9 mouse cellular contexts compared by ENCODE assay signal in the genomic region with DNA sequence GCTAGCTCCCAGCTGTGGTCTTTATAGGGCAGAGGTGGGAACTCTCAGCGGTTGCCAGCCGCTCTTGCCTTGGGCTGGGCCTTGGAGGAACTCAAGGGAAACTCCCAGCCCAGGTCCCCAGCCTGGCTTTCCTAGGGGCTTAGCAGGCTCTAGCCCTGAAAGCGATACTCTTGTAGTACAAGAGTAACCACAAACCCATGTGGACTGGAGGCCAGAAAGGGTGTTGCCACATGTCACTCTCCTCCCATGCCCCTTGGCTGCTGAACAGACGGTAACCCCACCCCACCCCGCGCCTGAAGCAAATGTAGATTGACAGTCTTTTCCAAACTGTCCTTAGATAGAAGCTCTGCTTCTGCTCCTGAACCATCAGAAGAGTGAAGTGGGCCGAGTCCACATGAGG. TPM values are rescaled to one million over a fixed set of nuclear protein-coding genes. Genes with fewer than 3 reads are reported as not detected.
A peak's percentile ranks its signal among the peaks of the same experiment; 100 is the strongest.
DNase-seq lines count a peak whose midpoint lies in the region; ATAC-seq and TF ChIP-seq lines count a peak whose summit lies in the region.
"Had no signal": no experiment of that assay in that cellular context is flagged by ENCODE, and none has a peak within 500 bp of the region (broad histone marks: within the 10 kb centered on the region; RNA-seq: fewer than 3 reads in every experiment).

No protein-coding gene starts in this region.

- no peaks in the 10 kb centered on the region for H3K9me3 ChIP-seq in CH12.LX (replicated peaks; ENCODE audit: low read length)
- no peaks in the 10 kb centered on the region for H3K9me3 ChIP-seq in hindbrain, embryonic 13.5 days

- WGBS in hindbrain, embryonic 13.5 days = 81% methylated on average over 7 of the region's 7 CpGs

- no peaks in the 10 kb centered on the region for H3K27me3 ChIP-seq in CH12.LX (replicated peaks)
- H3K27me3 ChIP-seq in hindbrain, embryonic 13.5 days = no peaks in the 10 kb centered on the region

- in situ Hi-C loops in CH12.LX (cut with MboI; ENCODE audit: low pct_ligation_motif_present, low pct_unique_long_range_greater_than_20kb, low sequenced_read_pairs) = no loop called here

- H3K79me2 ChIP-seq in CH12.LX (replicated peaks; ENCODE audit: control insufficient read depth, extremely low read depth, insufficient read depth, poor library complexity, severe bottlenecking) = peaks cover 11% of the 10 kb centered on the region; the same call in 1 of the 2 replicates

- peak overlapping the region; percentile 30; the same call in 1 of the 2 replicates for H3K4me2 ChIP-seq in CH12.LX (ENCODE audit: insufficient read depth, low read depth, poor library complexity, severe bottlenecking)
- no peak overlapping the region for H3K4me2 ChIP-seq in hindbrain, embryonic 13.5 days

- peaks cover 0 to 25% of the 10 kb centered on the region in 2 experiments for H3K36me3 ChIP-seq in CH12.LX (replicated peaks in 1 of 2; ENCODE audit: control insufficient read depth in 1 of 2, insufficient read depth in 1 of 2, low read length in 1 of 2)
- H3K36me3 ChIP-seq in hindbrain, embryonic 13.5 days = no peaks in the 10 kb centered on the region

- no peak overlapping the region for H3K4me3 ChIP-seq in CH12.LX (replicated peaks in 1 of 3; ENCODE audit: low read depth in 2 of 3, low read length in 2 of 3, poor library complexity in 1 of 3)
- H3K4me3 ChIP-seq in hindbrain, embryonic 13.5 days = no peak overlapping the region

- peak; percentile 79 for DNase-seq in CH12.LX (ENCODE audit: extremely low read depth)
- DNase-seq in adrenal gland, postnatal 36 days = peak; percentile 27 to 44
- no peak for DNase-seq in right cerebral cortex, postnatal 10 days (ENCODE audit: low spot score in 2 of 2)
- no peak for DNase-seq in cerebellum, postnatal 14 days
- DNase-seq: thymus, adult 2 months had no signal

- dilution Hi-C loops in CH12.LX (cut with MboI; ENCODE audit: extremely low pct_ligation_motif_present, extremely low pct_unique_long_range_greater_than_20kb, low sequenced_read_pairs) = no loop called here

- TF ChIP-seq EP300 in CH12.LX (IDR thresholded peaks at IDR 0.05; ENCODE audit: low read length) = no peak

- no peak overlapping the region for H3K27ac ChIP-seq in CH12.LX (ENCODE audit: insufficient read depth, low read depth)
- H3K27ac ChIP-seq in hindbrain, embryonic 13.5 days = no peak overlapping the region
- H3K27ac ChIP-seq: macrophage had no signal

- no peak for TF ChIP-seq RAD21 in CH12.LX (IDR thresholded peaks at IDR 0.05; ENCODE audit: low read depth, low read length)

- peak overlapping the region; percentile 20; the same call in 1 of the 2 replicates for H3K9ac ChIP-seq in CH12.LX (ENCODE audit: insufficient read depth, low read depth)
- no peak overlapping the region for H3K9ac ChIP-seq in hindbrain, embryonic 13.5 days

- peaks cover 19 to 47% of the 10 kb centered on the region in 2 experiments for H3K4me1 ChIP-seq in CH12.LX (ENCODE audit: control insufficient read depth in 1 of 2, insufficient read depth in 2 of 2)
- H3K4me1 ChIP-seq in hindbrain, embryonic 13.5 days (replicated peaks) = peaks cover 31% of the 10 kb centered on the region

- ATAC-seq in granulocyte monocyte progenitor cell, adult 5-6 weeks (replicated peaks; ENCODE audit: poor library complexity, severe bottlenecking) = peak; percentile 99
- ATAC-seq in megakaryocyte, adult 5-6 weeks (ENCODE audit: poor library complexity, severe bottlenecking) = peak; percentile 94
- ATAC-seq in hindbrain, embryonic 13.5 days (ENCODE audit: low FRiP score) = no peak

- no peak for TF ChIP-seq POLR2A in CH12.LX (IDR thresholded peaks at IDR 0.05; ENCODE audit: low read depth, low read length)

- TF ChIP-seq CTCF in CH12.LX (conservative IDR thresholded peaks at IDR 0.05 in 1 of 2, IDR thresholded peaks at IDR 0.05 in 1 of 2; ENCODE audit: low read depth in 2 of 2, low read length in 2 of 2) = no peak

TF ChIP-seq in CH12.LX, 34 proteins besides CTCF, POLR2A, EP300 and RAD21:
- no peak for TF ChIP-seq GABPA (IDR thresholded peaks at IDR 0.05; ENCODE audit: insufficient replicate concordance, low read depth, low read length)
- TF ChIP-seq CHD2 (IDR thresholded peaks at IDR 0.05; ENCODE audit: low read length) = no peak
- TF ChIP-seq NRF1 (IDR thresholded peaks at IDR 0.05; ENCODE audit: low read depth, low read length) = no peak
- peak; percentile 96 for TF ChIP-seq MXI1 (IDR thresholded peaks at IDR 0.05; ENCODE audit: low read depth, low read length)
- peak; percentile 97 for TF ChIP-seq MYC (IDR thresholded peaks at IDR 0.05; ENCODE audit: low read depth, low read length)
- no peak for TF ChIP-seq CHD1 (IDR thresholded peaks at IDR 0.05; ENCODE audit: low read depth, low read length)
- TF ChIP-seq HCFC1 (IDR thresholded peaks at IDR 0.05; ENCODE audit: low read depth, low read length) = no peak
- TF ChIP-seq NELFE (IDR thresholded peaks at IDR 0.05; ENCODE audit: low read depth, low read length) = no peak
- no peak for TF ChIP-seq E2F4 (IDR thresholded peaks at IDR 0.05; ENCODE audit: insufficient replicate concordance, low read depth, low read length)
- peak; percentile 93 for TF ChIP-seq MAX (IDR thresholded peaks at IDR 0.05; ENCODE audit: low read length)
- 0 out of 2 replicates have a peak, but pooled peaks have one; percentile 15 for TF ChIP-seq USF2 (conservative IDR thresholded peaks at IDR 0.05; ENCODE audit: low read depth, low read length)
- peak; percentile 67 for TF ChIP-seq SIN3A (IDR thresholded peaks at IDR 0.05; ENCODE audit: low read length)
- TF ChIP-seq ZC3H11A (IDR thresholded peaks at IDR 0.05; ENCODE audit: low read depth, low read length) = no peak
- no peak for TF ChIP-seq TCF12 (IDR thresholded peaks at IDR 0.05; ENCODE audit: low read depth, low read length)
- TF ChIP-seq MEF2A (IDR thresholded peaks at IDR 0.05; ENCODE audit: borderline replicate concordance, low read depth, low read length) = no peak
- TF ChIP-seq JUND (conservative IDR thresholded peaks at IDR 0.05; ENCODE audit: low read depth, low read length) = no peak
- TF ChIP-seq MAFK (IDR thresholded peaks at IDR 0.05; ENCODE audit: insufficient replicate concordance, low read length) = no peak
- TF ChIP-seq PAX5 (IDR thresholded peaks at IDR 0.05; ENCODE audit: low read length) = no peak
- TF ChIP-seq ELF1 (IDR thresholded peaks at IDR 0.05; ENCODE audit: low read depth, low read length) = no peak
- TF ChIP-seq TBP (conservative IDR thresholded peaks at IDR 0.05; ENCODE audit: low read depth, low read length) = 0 out of 2 replicates have a peak, but pooled peaks have one; percentile 42
- TF ChIP-seq JUN (IDR thresholded peaks at IDR 0.05; ENCODE audit: insufficient read depth, low read depth, low read length) = no peak
- TF ChIP-seq POLR2AphosphoS2 (IDR thresholded peaks at IDR 0.05; ENCODE audit: low read depth, low read length) = no peak
- no peak for TF ChIP-seq ZNF384 (IDR thresholded peaks at IDR 0.05; ENCODE audit: low read depth, low read length)
- TF ChIP-seq IRF4 (IDR thresholded peaks at IDR 0.05; ENCODE audit: low read depth, low read length) = peak; percentile 52; the same call in 1 of the 2 replicates
- no peak for TF ChIP-seq RCOR1 (conservative IDR thresholded peaks at IDR 0.05; ENCODE audit: low read depth, low read length)
- TF ChIP-seq SMC3 (IDR thresholded peaks at IDR 0.05; ENCODE audit: low read depth, low read length) = no peak
- no peak for TF ChIP-seq USF1 (IDR thresholded peaks at IDR 0.05; ENCODE audit: low read depth, low read length)
- 0 out of 2 replicates have a peak, but pooled peaks have one; percentile 63 for TF ChIP-seq BHLHE40 (IDR thresholded peaks at IDR 0.05; ENCODE audit: low read depth, low read length)
- TF ChIP-seq UBTF (IDR thresholded peaks at IDR 0.05; ENCODE audit: low read depth, low read length) = no peak
- no peak for TF ChIP-seq ZMIZ1 (IDR thresholded peaks at IDR 0.05; ENCODE audit: low read depth, low read length)
- TF ChIP-seq MAZ (IDR thresholded peaks at IDR 0.05; ENCODE audit: low read depth, low read length) = no peak
- TF ChIP-seq KAT2A (IDR thresholded peaks at IDR 0.05; ENCODE audit: insufficient replicate concordance, low read length) = no peak
- TF ChIP-seq ETS1 (conservative IDR thresholded peaks at IDR 0.05; ENCODE audit: low read depth, low read length) = peak; percentile 55
- no peak for TF ChIP-seq ZKSCAN1 (IDR thresholded peaks at IDR 0.05; ENCODE audit: borderline replicate concordance, low read depth, low read length)

RNA-seq across cellular contexts. Expression of a gene that starts 55.1 kb away (rescaled TPM):
- total RNA-seq in CH12.LX (2012; rRNA removed) (17.4 and 21.4 TPM in 2 replicates), CH12.LX (2014; rRNA removed) (13.6 and 14.9 TPM in 2 replicates)
- 28.0 and 29.8 TPM in 2 replicates for polyA plus RNA-seq in CH12.LX (2012; ENCODE audit: insufficient read length, low read depth)
- 10 to 100 TPM; 55.1 to 60.0 TPM for total RNA-seq in adrenal gland, postnatal 36 days (2021)
- 35.8 and 59.8 TPM in 2 replicates for total RNA-seq in granulocyte monocyte progenitor cell, adult 5-6 weeks (2014; fragmentation: Nextera tagmentation)
- total RNA-seq in granulocyte monocyte progenitor cell, adult 5-6 weeks (2017) = 12.7 and 16.5 TPM in 2 replicates
- 32.9 and 34.5 TPM in 2 replicates for total RNA-seq in megakaryocyte, adult 5-6 weeks (2015)
- 17.5 and 24.0 TPM in 2 replicates for total RNA-seq in megakaryocyte, adult 5-6 weeks (2017)
- polyA plus RNA-seq in hindbrain, embryonic 13.5 days (2015; fragmentation: Nextera tagmentation; extraction: Ambion mirVana) = 5.5 and 5.6 TPM in 2 replicates

RNA-seq across cellular contexts. Expression of a gene that starts 55.2 kb away (rescaled TPM):
- total RNA-seq in CH12.LX (2012; rRNA removed) (94.8 and 117 TPM in 2 replicates), CH12.LX (2014; rRNA removed) (109 and 125 TPM in 2 replicates)
- polyA plus RNA-seq in CH12.LX (2012; ENCODE audit: insufficient read length, low read depth) = 122 and 130 TPM in 2 replicates
- 100 to 1,000 TPM; 148 to 173 TPM for total RNA-seq in adrenal gland, postnatal 36 days (2021)
- total RNA-seq in granulocyte monocyte progenitor cell, adult 5-6 weeks (2014; fragmentation: Nextera tagmentation) = 30.6 and 32.3 TPM in 2 replicates
- 88.9 and 95.7 TPM in 2 replicates for total RNA-seq in granulocyte monocyte progenitor cell, adult 5-6 weeks (2017)
- 28.6 and 44.4 TPM in 2 replicates for total RNA-seq in megakaryocyte, adult 5-6 weeks (2015)
- total RNA-seq in megakaryocyte, adult 5-6 weeks (2017) = 53.0 and 73.9 TPM in 2 replicates
- polyA plus RNA-seq in hindbrain, embryonic 13.5 days (2015; fragmentation: Nextera tagmentation; extraction: Ambion mirVana) = 301 and 314 TPM in 2 replicates

Comparison
In these comparisons a context has a peak if more than half of its experiments do, and no peak if none do; other contexts are left out.
1. DNase-seq: peak in CH12.LX (single experiment) and adrenal gland, postnatal 36 days (2 of 2); none in right cerebral cortex, postnatal 10 days (0 of 2) and cerebellum, postnatal 14 days (0 of 2).